Mouse (Mus musculus) forebrain, embryonic 14.5 days (tissue): ENCODE results near the gene Tpr. TPM values are rescaled to one million over a fixed set of nuclear protein-coding genes. Genes with fewer than 3 reads are reported as not detected.

Source experiments
- ATAC-seq: fragments of 200-750 bp; cut with Nextera tagmentation; 2 replicates; pipeline ENCODE4 v1.8.0; 2017; ENCODE audit warnings: mild to moderate bottlenecking, moderate library complexity
- DNase-seq: peaks from one replicate; pipeline ENCODE4 v3.0.0-alpha.2; 2015; ENCODE audit warnings: low spot score
- H3K27ac ChIP-seq: fragments of 300-500 bp; sonication (generic); 2 replicates; pipeline ENCODE4 v1.5.1; 2014; ENCODE audit warnings: low read depth, mild to moderate bottlenecking, control low read depth, low read length, moderate library complexity
- H3K27me3 ChIP-seq: fragments of 300-500 bp; sonication (generic); replicated peaks from 2 replicates; pipeline ENCODE4 v1.6.1; 2014; ENCODE audit warnings: low read length, control low read depth, mixed read lengths; ENCODE audit not compliant: control insufficient read depth, insufficient read depth
- H3K36me3 ChIP-seq: fragments of 300-500 bp; sonication (generic); 2 replicates; pipeline ENCODE4 v1.6.1; 2014; ENCODE audit warnings: low read length, control low read depth; ENCODE audit not compliant: control insufficient read depth, insufficient read depth
- H3K4me1 ChIP-seq: fragments of 300-500 bp; sonication (generic); 2 replicates; pipeline ENCODE4 v1.6.1; 2014; ENCODE audit warnings: antibody characterized with exemption, low read length, control low read depth; ENCODE audit not compliant: control insufficient read depth, insufficient read depth
- H3K4me2 ChIP-seq: fragments of 300-500 bp; sonication (generic); 2 replicates; pipeline ENCODE4 v1.6.1; 2014; ENCODE audit warnings: mild to moderate bottlenecking, control low read depth, low read length
- H3K4me3 ChIP-seq: fragments of 300-500 bp; sonication (generic); 2 replicates; pipeline ENCODE4 v1.5.1; 2014; ENCODE audit warnings: low read depth, low read length, control low read depth
- H3K9ac ChIP-seq: fragments of 300-500 bp; sonication (generic); 2 replicates; pipeline ENCODE4 v1.6.1; 2014; ENCODE audit warnings: mild to moderate bottlenecking, low read length, control low read depth, moderate library complexity
- H3K9me3 ChIP-seq: fragments of 300-500 bp; sonication (generic); replicated peaks from 2 replicates; pipeline ENCODE4 v1.6.1; 2016; ENCODE audit warnings: low read length, control low read depth, mixed read lengths; ENCODE audit not compliant: control insufficient read depth
- WGBS: fragments of 180-500 bp; shearing (Covaris S2); extraction: QIAGEN DNeasy Blood & Tissue Kit; methylation state at CpG from one replicate; pipeline ENCODE4 v1.1.7; 2014; 5-methylcytosine and 5-hydroxymethylcytosine counted together
- polyA plus RNA-seq: library from polyadenylated mRNA; unstranded; fragments of >200 nt; fragmentation: Nextera tagmentation; extraction: Ambion mirVana; gene quantifications from 2 replicates; pipeline ENCODE4 v1.2.1, GENCODE M21; 2014

Gene Tpr
- polyA plus RNA-seq, 1 experiment from 2014 or later, result 108 TPM

GRCm38 (mm10) chr1:150393488-150393852 lies 832 bp downstream of the Tpr start:
- peak overlapping the region; percentile 77 for H3K9ac ChIP-seq
- peak overlapping the region; percentile 80 for H3K27ac ChIP-seq
- no peak for DNase-seq
- under 1% methylated on average over 27 of the region's 27 CpGs for WGBS
- H3K4me1 ChIP-seq, result no peaks in the 10 kb centered on the region
- peak overlapping the region; percentile 54 for H3K4me2 ChIP-seq
- no peaks in the 10 kb centered on the region for H3K27me3 ChIP-seq
- H3K4me3 ChIP-seq, result peak overlapping the region; percentile 62
- peaks cover 32% of the 10 kb centered on the region for H3K36me3 ChIP-seq
- peak; percentile 40 for ATAC-seq
- no peaks in the 10 kb centered on the region for H3K9me3 ChIP-seq

GRCm38 (mm10) chr1:150396001-150396400 lies 3.4 kb downstream of the Tpr start:
- no peak for DNase-seq
- no peak overlapping the region for H3K27ac ChIP-seq
- H3K9ac ChIP-seq, result no peak overlapping the region
- peaks cover 39% of the 10 kb centered on the region for H3K36me3 ChIP-seq
- no peak overlapping the region for H3K4me2 ChIP-seq
- H3K9me3 ChIP-seq, result no peaks in the 10 kb centered on the region
- 98% methylated on average over 3 of the region's 3 CpGs for WGBS
- ATAC-seq, result no peak
- no peak overlapping the region for H3K4me3 ChIP-seq
- no peaks in the 10 kb centered on the region for H3K27me3 ChIP-seq
- no peaks in the 10 kb centered on the region for H3K4me1 ChIP-seq

- Histone ChIP-seq H3K9me3 (no peaks in the 10 kb centered on the region), H3K36me3 (peaks cover 60% of the 10 kb centered on the region), H3K27ac (no peak overlapping the region), H3K27me3 (no peaks in the 10 kb centered on the region), H3K4me1 (no peaks in the 10 kb centered on the region), H3K4me2 (no peak overlapping the region), H3K9ac (no peak overlapping the region), H3K4me3 (no peak overlapping the region)
- 95% methylated on average over 3 of the region's 3 CpGs for WGBS
- no peak for DNase-seq
- no peak for ATAC-seq
These were observed 11.3 kb downstream of the Tpr start for GRCm38 (mm10) chr1:150403914-150404313.

GRCm38 (mm10) chr1:150404555-150404954 lies 11.9 kb downstream of the Tpr start:
- Histone ChIP-seq H3K4me1 (no peaks in the 10 kb centered on the region), H3K27ac (no peak overlapping the region), H3K27me3 (no peaks in the 10 kb centered on the region), H3K36me3 (peaks cover 61% of the 10 kb centered on the region), H3K9me3 (no peaks in the 10 kb centered on the region), H3K4me2 (no peak overlapping the region), H3K4me3 (no peak overlapping the region), H3K9ac (no peak overlapping the region)
- ATAC-seq, result no peak
- 95% methylated on average over 3 of the region's 3 CpGs for WGBS
- no peak for DNase-seq

GRCm38 (mm10) chr1:150407285-150407684 lies 14.6 kb downstream of the Tpr start:
- 91% methylated on average over 9 of the region's 9 CpGs for WGBS
- H3K27ac ChIP-seq, result no peak overlapping the region
- H3K36me3 ChIP-seq, result peaks cover 66% of the 10 kb centered on the region

GRCm38 (mm10) chr1:150409996-150410395 lies 17.4 kb downstream of the Tpr start:
- Histone ChIP-seq H3K36me3 (peaks cover 75% of the 10 kb centered on the region), H3K4me3 (no peak overlapping the region)
- WGBS, result 96% methylated on average over 6 of the region's 6 CpGs

More at GRCm38 (mm10) chr1:150407285-150407684, 14.6 kb downstream of the Tpr start:
- no peaks in the 10 kb centered on the region for H3K4me1 ChIP-seq
- no peak overlapping the region for H3K4me2 ChIP-seq
- H3K9ac ChIP-seq, result no peak overlapping the region
- no peaks in the 10 kb centered on the region for H3K9me3 ChIP-seq
- no peak for DNase-seq
- H3K27me3 ChIP-seq, result no peaks in the 10 kb centered on the region
- no peak for ATAC-seq
- H3K4me3 ChIP-seq, result no peak overlapping the region

GRCm38 (mm10) chr1:150416006-150416405 lies 23.4 kb downstream of the Tpr start:
- H3K9me3 ChIP-seq, result no peaks in the 10 kb centered on the region
- no peak overlapping the region for H3K27ac ChIP-seq
- no peak overlapping the region for H3K9ac ChIP-seq
- WGBS, result 94% methylated on average over 3 of the region's 3 CpGs
- H3K4me2 ChIP-seq, result no peak overlapping the region
- no peaks in the 10 kb centered on the region for H3K4me1 ChIP-seq
- DNase-seq (no peak), ATAC-seq (no peak)
- peaks cover 74% of the 10 kb centered on the region for H3K36me3 ChIP-seq
- H3K27me3 ChIP-seq, result no peaks in the 10 kb centered on the region
- no peak overlapping the region for H3K4me3 ChIP-seq

More at GRCm38 (mm10) chr1:150409996-150410395, 17.4 kb downstream of the Tpr start:
- ATAC-seq (no peak), DNase-seq (no peak)
- H3K27ac ChIP-seq, result no peak overlapping the region
- no peak overlapping the region for H3K9ac ChIP-seq
- no peaks in the 10 kb centered on the region for H3K9me3 ChIP-seq
- no peak overlapping the region for H3K4me2 ChIP-seq
- no peaks in the 10 kb centered on the region for H3K4me1 ChIP-seq
- H3K27me3 ChIP-seq, result no peaks in the 10 kb centered on the region

- Histone ChIP-seq H3K4me1 (no peaks in the 10 kb centered on the region), H3K9me3 (no peaks in the 10 kb centered on the region), H3K4me3 (no peak overlapping the region), H3K27me3 (no peaks in the 10 kb centered on the region), H3K36me3 (peaks cover 78% of the 10 kb centered on the region), H3K4me2 (no peak overlapping the region), H3K9ac (no peak overlapping the region), H3K27ac (no peak overlapping the region)
- WGBS, result 93% methylated on average over 4 of the region's 4 CpGs
- DNase-seq (no peak), ATAC-seq (no peak)
These were observed 25.8 kb downstream of the Tpr start for GRCm38 (mm10) chr1:150418426-150418825.

- no peaks in the 10 kb centered on the region for H3K4me1 ChIP-seq
- peaks cover 85% of the 10 kb centered on the region for H3K36me3 ChIP-seq
- DNase-seq, result no peak
- H3K27me3 ChIP-seq, result no peaks in the 10 kb centered on the region
- H3K9me3 ChIP-seq, result no peaks in the 10 kb centered on the region
- no peak overlapping the region for H3K4me3 ChIP-seq
- H3K27ac ChIP-seq, result no peak overlapping the region
- 78% methylated on average over 9 of the region's 9 CpGs for WGBS
- H3K9ac ChIP-seq, result no peak overlapping the region
- H3K4me2 ChIP-seq, result no peak overlapping the region
- no peak for ATAC-seq
These were observed 33.0 kb downstream of the Tpr start for GRCm38 (mm10) chr1:150425665-150426064.
